Mouse (Mus musculus) myocyte (in vitro differentiated cells): ENCODE results near the gene G0s2. TPM values are rescaled to one million over a fixed set of nuclear protein-coding genes. Genes with fewer than 3 reads are reported as not detected.

Experiments
- H3K27me3 ChIP-seq: one replicate; pipeline ENCODE4 v1.6.1; 2011; ENCODE audit not compliant: control insufficient read depth, insufficient read depth, insufficient read length
- H3K36me3 ChIP-seq: one replicate; pipeline ENCODE4 v1.6.1; 2011; ENCODE audit not compliant: control insufficient read depth, insufficient read depth
- H3K4me2 ChIP-seq: one replicate; pipeline ENCODE4 v1.6.1; 2011; ENCODE audit warnings: low read depth, control low read depth
- H3K4me3 ChIP-seq: one replicate; pipeline ENCODE4 v1.5.1; 2011; ENCODE audit warnings: mild to moderate bottlenecking, control low read depth, moderate library complexity
- H3K79me2 ChIP-seq: one replicate; pipeline ENCODE4 v1.6.1; 2011; ENCODE audit not compliant: control insufficient read depth, insufficient read depth
- H3ac ChIP-seq: one replicate; pipeline ENCODE4 v1.6.1; 2011; ENCODE audit not compliant: control insufficient read depth, insufficient read length
- CEBPB ChIP-seq: IDR thresholded peaks from 2 replicates; pipeline ENCODE4 v1.6.1; 2011; ENCODE audit warnings: mild to moderate bottlenecking, moderate library complexity; ENCODE audit not compliant: poor library complexity, insufficient read depth, severe bottlenecking
- E2F4 ChIP-seq: IDR thresholded peaks from one replicate; pipeline ENCODE4 v1.6.1; 2011; ENCODE audit warnings: mild to moderate bottlenecking, control low read depth, moderate library complexity; ENCODE audit not compliant: insufficient read depth
- MAX ChIP-seq: IDR thresholded peaks from one replicate; pipeline ENCODE4 v1.6.1; 2011; ENCODE audit warnings: low read depth, mild to moderate bottlenecking, control low read depth
- MYOD1 ChIP-seq, 3 experiments: IDR thresholded peaks; one replicate each; pipeline ENCODE4 v1.6.1; 2011; ENCODE audit warnings: control low read depth in 2 of 3, low read depth in 2 of 3, mild to moderate bottlenecking in 2 of 3, moderate library complexity in 1 of 3; ENCODE audit not compliant: insufficient read length in 2 of 3, control insufficient read depth in 1 of 3
- MYOG ChIP-seq, 3 experiments: IDR thresholded peaks; one replicate each; pipeline ENCODE4 v1.6.1; 2011; ENCODE audit warnings: control low read depth in 2 of 3, low read depth in 2 of 3, mild to moderate bottlenecking in 2 of 3; ENCODE audit not compliant: insufficient read length in 2 of 3, control insufficient read depth in 1 of 3, insufficient read depth in 1 of 3
- POLR2A ChIP-seq: IDR thresholded peaks from one replicate; pipeline ENCODE4 v1.6.1; 2011; ENCODE audit warnings: low read depth, mild to moderate bottlenecking, control low read depth, moderate library complexity; ENCODE audit not compliant: insufficient read length
- POLR2AphosphoS2 ChIP-seq: IDR thresholded peaks from one replicate; pipeline ENCODE4 v1.6.1; 2011; ENCODE audit warnings: low read depth, control low read depth; ENCODE audit not compliant: insufficient read length
- REST ChIP-seq: IDR thresholded peaks from one replicate; pipeline ENCODE4 v1.6.1; 2011; ENCODE audit warnings: mild to moderate bottlenecking, control low read depth, moderate library complexity; ENCODE audit not compliant: insufficient read depth, insufficient read length
- SRF ChIP-seq: IDR thresholded peaks from one replicate; pipeline ENCODE4 v1.6.1; 2011; ENCODE audit warnings: low read depth; ENCODE audit not compliant: control insufficient read depth, insufficient read length
- TCF12 ChIP-seq: IDR thresholded peaks from one replicate; pipeline ENCODE4 v1.6.1; 2011; ENCODE audit warnings: mild to moderate bottlenecking, control low read depth; ENCODE audit not compliant: poor library complexity, insufficient read depth, severe bottlenecking
- TCF3 ChIP-seq: IDR thresholded peaks from one replicate; pipeline ENCODE4 v1.6.1; 2011; ENCODE audit warnings: low read depth, control low read depth; ENCODE audit not compliant: insufficient read length
- USF1 ChIP-seq: IDR thresholded peaks from one replicate; pipeline ENCODE4 v1.6.1; 2011; ENCODE audit warnings: low read depth, mild to moderate bottlenecking, control low read depth, moderate library complexity
- polyA plus RNA-seq: library from polyadenylated mRNA; unstranded; fragments of >200 nt; fragmentation: generic; extraction: Trizol; gene quantifications from one replicate; pipeline ENCODE4 v1.2.1, GENCODE M21; 2012; ENCODE audit warnings: missing spikeins

The G0s2 gene
- polyA plus RNA-seq, 1 experiment = 206 TPM

GRCm38 (mm10) chr1:193251386-193251785 lies 21.6 kb downstream of the G0s2 start:
- no peak for TF ChIP-seq CEBPB
- no peak for TF ChIP-seq POLR2AphosphoS2
- no peak for TF ChIP-seq MAX
- TF ChIP-seq REST = no peak
- no peak for TF ChIP-seq MYOD1 (IDR thresholded peaks at IDR 0.05; ENCODE audit: control insufficient read depth in 1 of 3, insufficient read length in 2 of 3, low read depth in 2 of 3)
- no peak for TF ChIP-seq E2F4
- TF ChIP-seq TCF12 = no peak
- no peak for TF ChIP-seq SRF
- TF ChIP-seq USF1 = no peak
- TF ChIP-seq MYOG (IDR thresholded peaks at IDR 0.05; ENCODE audit: control insufficient read depth in 1 of 3, insufficient read depth in 1 of 3, insufficient read length in 2 of 3, low read depth in 2 of 3) = no peak
- TF ChIP-seq TCF3 = no peak
- no peak for TF ChIP-seq POLR2A
- no peaks in the 10 kb centered on the region for H3K27me3 ChIP-seq
- no peak overlapping the region for H3ac ChIP-seq
- no peaks in the 10 kb centered on the region for H3K36me3 ChIP-seq
- no peaks in the 10 kb centered on the region for H3K79me2 ChIP-seq
- no peak overlapping the region for H3K4me3 ChIP-seq
- H3K4me2 ChIP-seq = no peak overlapping the region

DNA sequence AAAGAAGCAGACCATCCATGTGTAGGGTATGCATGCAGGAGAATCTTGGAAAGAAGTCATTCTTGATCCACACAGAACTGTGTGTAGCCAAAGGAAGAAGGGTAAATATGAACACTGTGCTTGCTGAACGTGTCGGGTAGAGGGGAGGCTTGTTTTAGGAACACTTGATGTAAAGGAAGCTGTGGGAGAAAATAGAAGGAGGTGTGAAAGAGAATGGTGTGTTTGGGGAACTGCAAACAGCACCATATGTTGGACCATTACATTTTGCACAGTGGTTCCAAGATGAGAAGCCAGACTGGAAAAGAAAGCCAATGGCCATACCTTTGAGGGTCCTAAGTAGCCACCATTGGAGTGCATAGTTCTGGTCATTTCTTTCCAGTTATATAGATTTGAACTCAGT lies 23.0 kb downstream of the G0s2 start:
- H3K36me3 ChIP-seq = no peaks in the 10 kb centered on the region
- H3ac ChIP-seq = no peak overlapping the region
- no peak for TF ChIP-seq USF1
- TF ChIP-seq MYOG (IDR thresholded peaks at IDR 0.05; ENCODE audit: control insufficient read depth in 1 of 3, insufficient read depth in 1 of 3, insufficient read length in 2 of 3, low read depth in 2 of 3) = no peak
- TF ChIP-seq POLR2A = no peak
- TF ChIP-seq TCF3 = no peak
- no peak for TF ChIP-seq TCF12
- no peak for TF ChIP-seq SRF
- no peak for TF ChIP-seq MAX
- no peak for TF ChIP-seq REST
- TF ChIP-seq E2F4 = no peak
- no peak overlapping the region for H3K4me2 ChIP-seq
- H3K27me3 ChIP-seq = no peaks in the 10 kb centered on the region
- no peak overlapping the region for H3K4me3 ChIP-seq
- H3K79me2 ChIP-seq = no peaks in the 10 kb centered on the region

- Histone ChIP-seq H3K4me2 (peak overlapping the region; percentile 44), H3K79me2 (no peaks in the 10 kb centered on the region), H3ac (no peak overlapping the region), H3K27me3 (no peaks in the 10 kb centered on the region), H3K36me3 (no peaks in the 10 kb centered on the region), H3K4me3 (no peak overlapping the region)
- TF ChIP-seq POLR2AphosphoS2 (no peak), REST (no peak), TCF3 (no peak), E2F4 (no peak), CEBPB (no peak), MAX (no peak), TCF12 (no peak), MYOG (IDR thresholded peaks at IDR 0.05; ENCODE audit: control insufficient read depth in 1 of 3, insufficient read depth in 1 of 3, insufficient read length in 2 of 3, low read depth in 2 of 3) (no peak)
Measured at GRCm38 (mm10) chr1:193244235-193244634, 28.8 kb downstream of the G0s2 start.

DNA sequence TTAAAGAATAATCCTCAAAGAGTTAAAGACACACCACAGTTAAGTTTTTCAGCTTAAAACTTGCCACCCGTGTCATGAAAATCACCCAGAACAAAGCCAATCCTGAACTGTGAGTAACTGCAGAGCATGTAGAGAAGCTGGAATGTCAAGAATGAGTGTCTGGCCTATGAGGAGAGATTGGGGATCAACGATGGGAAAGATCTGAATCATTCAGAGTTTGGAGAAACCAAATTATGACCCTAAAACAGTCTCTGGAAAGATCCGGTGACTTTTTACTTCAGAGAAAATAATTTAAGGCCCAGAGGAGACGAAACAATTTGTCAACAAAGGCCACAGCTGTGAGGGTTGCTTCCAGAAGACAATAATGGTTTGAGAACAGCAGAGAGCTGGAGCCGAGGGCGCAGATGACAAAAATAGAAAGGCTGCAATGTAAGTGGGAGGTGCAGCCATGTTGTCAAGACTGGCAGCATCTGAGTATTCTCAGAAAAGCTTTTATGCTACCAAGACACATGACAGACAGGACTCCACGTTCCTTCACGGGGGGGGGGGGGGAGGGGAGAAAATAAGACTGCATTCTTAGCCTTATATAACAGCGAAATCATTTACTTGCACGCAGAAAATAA lies 29.3 kb downstream of the G0s2 start:
- Histone ChIP-seq H3K27me3 (no peaks in the 10 kb centered on the region), H3ac (no peak overlapping the region), H3K4me2 (peak overlapping the region; percentile 44), H3K79me2 (no peaks in the 10 kb centered on the region), H3K4me3 (no peak overlapping the region), H3K36me3 (no peaks in the 10 kb centered on the region)
- TF ChIP-seq POLR2AphosphoS2 = no peak
- peak in 1 of 3 experiments; percentile 19 for TF ChIP-seq MYOG (IDR thresholded peaks at IDR 0.05; ENCODE audit: control insufficient read depth in 1 of 3, insufficient read depth in 1 of 3, insufficient read length in 2 of 3, low read depth in 2 of 3)

DNA sequence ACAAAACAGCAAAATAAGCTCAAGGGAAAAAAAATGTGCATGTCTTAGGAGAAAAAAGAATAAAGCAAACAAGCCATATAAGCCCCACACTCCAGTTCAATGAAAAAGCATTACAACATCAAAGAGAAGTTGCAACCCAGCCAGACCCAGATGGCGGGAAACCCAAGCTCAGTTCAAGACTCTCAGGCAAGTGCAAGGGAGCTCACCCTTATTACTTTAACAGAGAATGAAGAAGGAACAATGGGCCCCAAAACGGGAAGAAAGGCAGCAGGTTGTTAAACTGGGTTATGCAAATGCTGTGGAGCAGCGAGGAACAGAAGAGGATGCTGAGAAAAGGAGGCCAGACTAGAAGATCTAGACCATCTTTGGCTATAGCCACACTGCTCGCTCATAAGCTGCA lies 30.2 kb downstream of the G0s2 start:
- no peaks in the 10 kb centered on the region for H3K27me3 ChIP-seq
- no peak overlapping the region for H3K4me2 ChIP-seq
- H3K79me2 ChIP-seq = no peaks in the 10 kb centered on the region
- no peaks in the 10 kb centered on the region for H3K36me3 ChIP-seq
- TF ChIP-seq TCF3 (no peak), POLR2AphosphoS2 (no peak), MYOD1 (IDR thresholded peaks at IDR 0.05; ENCODE audit: control insufficient read depth in 1 of 3, insufficient read length in 2 of 3, low read depth in 2 of 3) (no peak), SRF (no peak), MYOG (IDR thresholded peaks at IDR 0.05; ENCODE audit: control insufficient read depth in 1 of 3, insufficient read depth in 1 of 3, insufficient read length in 2 of 3, low read depth in 2 of 3) (no peak), POLR2A (no peak), E2F4 (no peak), TCF12 (no peak), USF1 (no peak), REST (no peak), MAX (no peak), CEBPB (no peak)
- H3ac ChIP-seq = no peak overlapping the region
- H3K4me3 ChIP-seq = no peak overlapping the region
